Mouse (Mus musculus) lung, adult 2 months (tissue): ENCODE data around the gene Lpar6.

ENCODE experiments used
- CTCF ChIP-seq: fragments of 200-500 bp; IDR thresholded peaks from 2 replicates; pipeline ENCODE4 v1.5.1; 2011; ENCODE audit warnings: mild to moderate bottlenecking, low read length, control low read depth; ENCODE audit not compliant: insufficient read depth
- POLR2A ChIP-seq: fragments of 200-500 bp; IDR thresholded peaks from 2 replicates; pipeline ENCODE4 v1.6.1; 2011; ENCODE audit warnings: low read depth, mild to moderate bottlenecking, control low read depth, low read length, borderline replicate concordance; ENCODE audit errors: extremely low read depth

GRCm38 (mm10) chr14:73201447-73201846 lies 36.2 kb upstream of the Lpar6 start:
- no peak for TF ChIP-seq POLR2A
- no peak for TF ChIP-seq CTCF
